Mouse (Mus musculus) kidney, adult 2 months (tissue): ENCODE measurements at regions not wholly inside any gene's neighbourhood (a gene's known extent, or its start where the extent isn't known, plus 50 kb on each side); places are given as distances from the start of the nearest gene placed in this dataset.

Experiments used
- DNase-seq: peaks from one replicate; pipeline ENCODE4 v3.0.0; 2021
- H3K27ac ChIP-seq: fragments of 200-500 bp; 2 replicates; pipeline ENCODE4 v1.5.1; 2012; ENCODE audit warnings: low read depth, low read length, control low read depth, inconsistent platforms; ENCODE audit not compliant: insufficient read depth
- H3K27me3 ChIP-seq: fragments of 200-500 bp; replicated peaks from 2 replicates; pipeline ENCODE4 v1.6.1; 2012; ENCODE audit warnings: mild to moderate bottlenecking, moderate library complexity, low read length, inconsistent platforms; ENCODE audit not compliant: control insufficient read depth, insufficient read depth
- H3K36me3 ChIP-seq: fragments of 200-500 bp; 2 replicates; pipeline ENCODE4 v1.6.1; 2012; ENCODE audit warnings: mild to moderate bottlenecking, moderate library complexity, low read length, inconsistent platforms; ENCODE audit not compliant: control insufficient read depth, insufficient read depth
- H3K4me1 ChIP-seq: fragments of 200-500 bp; 2 replicates; pipeline ENCODE4 v1.6.1; 2011; ENCODE audit warnings: low read length; ENCODE audit not compliant: control insufficient read depth, insufficient read depth
- H3K4me3 ChIP-seq: fragments of 200-500 bp; 2 replicates; pipeline ENCODE4 v1.5.1; 2011; ENCODE audit warnings: mild to moderate bottlenecking, low read depth, low read length, control low read depth; ENCODE audit not compliant: insufficient read depth
- CTCF ChIP-seq: fragments of 200-500 bp; conservative IDR thresholded peaks from 2 replicates; pipeline ENCODE4 v1.5.1; 2011; ENCODE audit warnings: low read depth, mild to moderate bottlenecking, control low read depth, low read length, moderate library complexity, mixed read lengths; ENCODE audit not compliant: insufficient read depth, insufficient read length
- POLR2A ChIP-seq: fragments of 200-500 bp; IDR thresholded peaks from one replicate; pipeline ENCODE4 v1.6.1; 2011; ENCODE audit warnings: low read depth, low read length, control low read depth
- WGBS: fragments of 180-500 bp; shearing (Covaris S2); methylation state at CpG from one replicate; pipeline ENCODE4 v1.1.7; 2018; 5-methylcytosine and 5-hydroxymethylcytosine counted together

- TF ChIP-seq CTCF (no peak), POLR2A (no peak)
- no peak for DNase-seq
- Histone ChIP-seq H3K27ac (no peak overlapping the region), H3K4me3 (no peak overlapping the region), H3K27me3 (no peaks in the 10 kb centered on the region), H3K36me3 (no peaks in the 10 kb centered on the region), H3K4me1 (no peaks in the 10 kb centered on the region)
Measured at GRCm38 (mm10) chr5:12925466-12925865, 199.7 kb upstream of the Sema3a start.

GRCm38 (mm10) chr5:12926289-12926688 lies 198.9 kb upstream of the Sema3a start:
- no peak for TF ChIP-seq POLR2A
- TF ChIP-seq CTCF, result no peak
- H3K4me3 ChIP-seq, result no peak overlapping the region
- DNase-seq, result no peak
- H3K4me1 ChIP-seq, result no peaks in the 10 kb centered on the region
- H3K27me3 ChIP-seq, result no peaks in the 10 kb centered on the region
- no peaks in the 10 kb centered on the region for H3K36me3 ChIP-seq
- no peak overlapping the region for H3K27ac ChIP-seq
- WGBS, result 69% methylated on average over 8 of the region's 8 CpGs

GRCm38 (mm10) chr5:12927247-12927646 lies 198.0 kb upstream of the Sema3a start:
- Histone ChIP-seq H3K27ac (no peak overlapping the region), H3K27me3 (no peaks in the 10 kb centered on the region), H3K4me1 (no peaks in the 10 kb centered on the region), H3K4me3 (no peak overlapping the region), H3K36me3 (no peaks in the 10 kb centered on the region)
- TF ChIP-seq POLR2A, result no peak
- no peak for TF ChIP-seq CTCF
- 90% methylated on average over 3 of the region's 3 CpGs for WGBS
- DNase-seq, result no peak

- Histone ChIP-seq H3K27ac (no peak overlapping the region), H3K4me3 (no peak overlapping the region), H3K27me3 (no peaks in the 10 kb centered on the region), H3K4me1 (no peaks in the 10 kb centered on the region), H3K36me3 (no peaks in the 10 kb centered on the region)
- TF ChIP-seq CTCF (no peak), POLR2A (no peak)
- 46% methylated on average over 5 of the region's 5 CpGs for WGBS
- DNase-seq, result peak; percentile 12
Measured at GRCm38 (mm10) chr5:12937052-12937451, 188.2 kb upstream of the Sema3a start.

DNA sequence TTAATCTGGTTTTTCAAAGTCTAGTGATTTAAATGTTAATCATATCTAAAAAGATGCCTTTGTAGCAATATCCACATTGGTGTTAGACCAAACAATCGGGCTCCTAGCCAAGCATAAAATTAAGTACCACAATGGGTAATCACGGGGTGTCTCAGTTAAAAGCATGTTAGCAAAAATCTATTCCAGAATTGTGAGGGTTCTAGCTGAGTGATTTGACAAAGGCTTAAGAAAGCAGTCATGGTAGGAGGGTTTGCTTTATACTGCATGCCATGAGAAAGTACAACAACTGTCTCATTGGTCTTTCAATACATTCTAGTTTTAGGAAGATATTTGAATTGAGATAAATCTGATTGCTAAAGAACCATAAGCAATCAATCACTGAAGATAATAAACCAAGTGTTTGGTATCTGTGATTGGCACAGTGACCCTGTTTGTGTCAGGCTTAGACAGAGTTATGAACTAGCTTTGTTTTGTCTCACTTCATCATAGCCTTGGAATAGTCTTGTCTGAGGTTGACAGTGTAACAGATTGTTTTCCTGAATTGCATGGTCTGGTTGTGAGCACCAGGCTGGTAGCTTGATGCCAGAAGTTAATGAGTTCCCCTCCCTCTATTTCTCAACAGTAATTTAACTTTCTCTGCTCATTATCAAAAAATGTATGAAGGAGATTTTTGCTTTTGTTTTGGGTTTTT lies 186.9 kb upstream of the Sema3a start:
- 65% methylated on average over 2 of the region's 2 CpGs for WGBS

GRCm38 (mm10) chr5:12944554-12944953 lies 180.7 kb upstream of the Sema3a start:
- H3K27ac ChIP-seq, result no peak overlapping the region
- 62% methylated on average over 5 of the region's 5 CpGs for WGBS
- H3K36me3 ChIP-seq, result no peaks in the 10 kb centered on the region
- H3K4me1 ChIP-seq, result no peaks in the 10 kb centered on the region
- H3K4me3 ChIP-seq, result no peak overlapping the region
- peak; percentile 58 for DNase-seq
- H3K27me3 ChIP-seq, result no peaks in the 10 kb centered on the region
- TF ChIP-seq POLR2A (no peak), CTCF (no peak)

More for the DNA sequence above, 186.9 kb upstream of the Sema3a start:
- Histone ChIP-seq H3K27me3 (no peaks in the 10 kb centered on the region), H3K36me3 (no peaks in the 10 kb centered on the region), H3K27ac (no peak overlapping the region), H3K4me1 (no peaks in the 10 kb centered on the region), H3K4me3 (no peak overlapping the region)
- no peak for DNase-seq
- no peak for TF ChIP-seq CTCF
- TF ChIP-seq POLR2A, result no peak

- no peaks in the 10 kb centered on the region for H3K36me3 ChIP-seq
- DNase-seq, result no peak
- no peak overlapping the region for H3K4me3 ChIP-seq
- no peaks in the 10 kb centered on the region for H3K27me3 ChIP-seq
- H3K27ac ChIP-seq, result no peak overlapping the region
- TF ChIP-seq POLR2A (no peak), CTCF (no peak)
- 70% methylated on average over 2 of the region's 2 CpGs for WGBS
- H3K4me1 ChIP-seq, result no peaks in the 10 kb centered on the region
Measured at GRCm38 (mm10) chr5:12948472-12948871, 176.7 kb upstream of the Sema3a start.
